In genomic region chr17:27626681-27627080, GRCm38 (mm10) we compare ENCODE assay signal across 11 mouse cellular contexts. TPM values are rescaled to one million over a fixed set of nuclear protein-coding genes. Genes with fewer than 3 reads are reported as not detected.
DNase-seq lines count a peak whose midpoint lies in the region; ATAC-seq lines count a peak whose summit lies in the region.
"Had no signal": no experiment of that assay in that cellular context is flagged by ENCODE, and none has a peak within 500 bp of the region (broad histone marks: within the 10 kb centered on the region; RNA-seq: fewer than 3 reads in every experiment).

No protein-coding gene starts in this region.

- H3K27ac ChIP-seq in neural tube, embryonic 11.5 days (ENCODE audit: low read depth, low read length) = no peak overlapping the region
- peak overlapping the region; percentile 10; the same call in 1 of the 2 replicates for H3K27ac ChIP-seq in midbrain, embryonic 11.5 days (ENCODE audit: low read depth, low read length)
- H3K27ac ChIP-seq in kidney, embryonic 16.5 days (ENCODE audit: low read length) = no peak overlapping the region

- peak; percentile 48 for DNase-seq in cerebellum, adult 11-12 months
- no peak for DNase-seq in cerebellum, adult 9-11 months
- peak; percentile 31 for DNase-seq in neural tube, embryonic 11.5 days (ENCODE audit: low spot score)
- no peak for DNase-seq in neural tube, embryonic 10.5 days (ENCODE audit: extremely low spot score, low spot score)
- peak; percentile 89 for DNase-seq in midbrain, embryonic 11.5 days (ENCODE audit: low spot score, missing footprints)
- no peak for DNase-seq in T-cell, adult 2 months (ENCODE audit: low spot score)
- no peak for DNase-seq in kidney, postnatal 10 days
- DNase-seq: lung, adult 2 months had no signal

- H3K9ac ChIP-seq in neural tube, embryonic 11.5 days (ENCODE audit: low read length) = no peak overlapping the region
- no peak overlapping the region for H3K9ac ChIP-seq in midbrain, embryonic 11.5 days (ENCODE audit: low read length)
- no peak overlapping the region for H3K9ac ChIP-seq in kidney, embryonic 16.5 days (replicated peaks; ENCODE audit: low read length)
- H3K9ac ChIP-seq: stomach, embryonic 15.5 days had no signal

- ATAC-seq in neural tube, embryonic 11.5 days (ENCODE audit: insufficient read depth, low FRiP score, low TSS enrichment) = peak; percentile 21; the same call in 1 of the 2 replicates
- no peak for ATAC-seq in midbrain, embryonic 11.5 days (ENCODE audit: low FRiP score)
- ATAC-seq in kidney, embryonic 16.5 days (ENCODE audit: low FRiP score, low TSS enrichment) = no peak

- no peak overlapping the region for H3K4me2 ChIP-seq in neural tube, embryonic 11.5 days (ENCODE audit: low read depth)
- H3K4me2 ChIP-seq in midbrain, embryonic 11.5 days = no peak overlapping the region
- no peak overlapping the region for H3K4me2 ChIP-seq in kidney, embryonic 16.5 days (replicated peaks; ENCODE audit: low read depth, low read length)
- H3K4me2 ChIP-seq: stomach, embryonic 15.5 days had no signal

- H3K36me3 ChIP-seq in neural tube, embryonic 11.5 days (ENCODE audit: control insufficient read depth, insufficient read depth, low read length) = peaks cover 11% of the 10 kb centered on the region
- peaks cover 15% of the 10 kb centered on the region for H3K36me3 ChIP-seq in midbrain, embryonic 11.5 days (ENCODE audit: control insufficient read depth, insufficient read depth, low read length)
- H3K36me3 ChIP-seq in kidney, embryonic 16.5 days (ENCODE audit: insufficient read depth, low read length) = peaks cover 18% of the 10 kb centered on the region

- no peak overlapping the region for H3K4me3 ChIP-seq in neural tube, embryonic 11.5 days (ENCODE audit: low read depth, low read length)
- H3K4me3 ChIP-seq in midbrain, embryonic 11.5 days (ENCODE audit: low read depth, low read length) = no peak overlapping the region
- no peak overlapping the region for H3K4me3 ChIP-seq in kidney, embryonic 16.5 days (ENCODE audit: low read length)
- H3K4me3 ChIP-seq: myocyte; stomach, embryonic 15.5 days had no signal

- no peaks in the 10 kb centered on the region for H3K4me1 ChIP-seq in neural tube, embryonic 11.5 days (ENCODE audit: control insufficient read depth, insufficient read depth, low read length)
- peaks cover 12% of the 10 kb centered on the region for H3K4me1 ChIP-seq in midbrain, embryonic 11.5 days (ENCODE audit: control insufficient read depth, insufficient read depth, low read length)
- peaks cover 16% of the 10 kb centered on the region for H3K4me1 ChIP-seq in kidney, embryonic 16.5 days (ENCODE audit: insufficient read depth, low read length)

- H3K9me3 ChIP-seq in neural tube, embryonic 11.5 days (ENCODE audit: control insufficient read depth, low read length) = no peaks in the 10 kb centered on the region
- H3K9me3 ChIP-seq in midbrain, embryonic 11.5 days (ENCODE audit: control insufficient read depth, low read length) = no peaks in the 10 kb centered on the region
- H3K9me3 ChIP-seq in kidney, embryonic 16.5 days (ENCODE audit: low read length) = no peaks in the 10 kb centered on the region
- H3K9me3 ChIP-seq: stomach, embryonic 15.5 days had no signal

- WGBS in neural tube, embryonic 11.5 days = 9% methylated on average over 5 of the region's 5 CpGs
- 24% methylated on average over 5 of the region's 5 CpGs for WGBS in midbrain, embryonic 11.5 days
- WGBS in kidney, embryonic 16.5 days = 34% methylated on average over 5 of the region's 5 CpGs

- H3K27me3 ChIP-seq in neural tube, embryonic 11.5 days (ENCODE audit: control insufficient read depth, insufficient read depth, low read length) = no peaks in the 10 kb centered on the region
- no peaks in the 10 kb centered on the region for H3K27me3 ChIP-seq in midbrain, embryonic 11.5 days (ENCODE audit: control insufficient read depth, insufficient read depth, low read length)
- no peaks in the 10 kb centered on the region for H3K27me3 ChIP-seq in kidney, embryonic 16.5 days (ENCODE audit: insufficient read depth, low read length)
- H3K27me3 ChIP-seq: stomach, embryonic 15.5 days had no signal

RNA-seq across cellular contexts. Expression of gene Nudt3, which starts 3.4 kb away (rescaled TPM):
- 41.8 and 49.3 TPM in 2 replicates for polyA plus RNA-seq in neural tube, embryonic 11.5 days (2014; fragmentation: Nextera tagmentation; extraction: Ambion mirVana)
- 44.5 and 46.0 TPM in 2 replicates for polyA plus RNA-seq in midbrain, embryonic 11.5 days (2014; fragmentation: Nextera tagmentation; extraction: Ambion mirVana)
- polyA plus RNA-seq in kidney, embryonic 16.5 days (2015; fragmentation: Nextera tagmentation; extraction: Ambion mirVana) = 81.8 and 84.1 TPM in 2 replicates

RNA-seq across cellular contexts. Expression of gene RPS10-NUDT3, which starts 8.3 kb away (rescaled TPM):
- polyA plus RNA-seq in neural tube, embryonic 11.5 days (2014; fragmentation: Nextera tagmentation; extraction: Ambion mirVana) = not detected in 2 replicates
- not detected in 2 replicates for polyA plus RNA-seq in midbrain, embryonic 11.5 days (2014; fragmentation: Nextera tagmentation; extraction: Ambion mirVana)
- polyA plus RNA-seq in kidney, embryonic 16.5 days (2015; fragmentation: Nextera tagmentation; extraction: Ambion mirVana) = not detected in 2 replicates
- polyA plus RNA-seq: lung, adult 2 months; myocyte; stomach, embryonic 15.5 days had no signal

RNA-seq across cellular contexts. Expression of gene Rps10, which starts 9.8 kb away (rescaled TPM):
- 695 and 722 TPM in 2 replicates for polyA plus RNA-seq in neural tube, embryonic 11.5 days (2014; fragmentation: Nextera tagmentation; extraction: Ambion mirVana)
- 845 and 859 TPM in 2 replicates for polyA plus RNA-seq in midbrain, embryonic 11.5 days (2014; fragmentation: Nextera tagmentation; extraction: Ambion mirVana)
- 825 and 828 TPM in 2 replicates for polyA plus RNA-seq in kidney, embryonic 16.5 days (2015; fragmentation: Nextera tagmentation; extraction: Ambion mirVana)

RNA-seq across cellular contexts. Expression of gene Pacsin1, which starts 28.6 kb away (rescaled TPM):
- polyA plus RNA-seq in neural tube, embryonic 11.5 days (2014; fragmentation: Nextera tagmentation; extraction: Ambion mirVana) = 4.3 and 5.4 TPM in 2 replicates
- polyA plus RNA-seq in midbrain, embryonic 11.5 days (2014; fragmentation: Nextera tagmentation; extraction: Ambion mirVana) = 3.1 and 4.5 TPM in 2 replicates
- 1.4 and 1.7 TPM in 2 replicates for polyA plus RNA-seq in kidney, embryonic 16.5 days (2015; fragmentation: Nextera tagmentation; extraction: Ambion mirVana)

Comparison
In these comparisons a context has a peak if more than half of its experiments do, and no peak if none do; other contexts are left out.
1. DNase-seq: peak in cerebellum, adult 11-12 months (single experiment), neural tube, embryonic 11.5 days (single experiment) and midbrain, embryonic 11.5 days (single experiment); none in cerebellum, adult 9-11 months (single experiment), neural tube, embryonic 10.5 days (single experiment), T-cell, adult 2 months (single experiment) and kidney, postnatal 10 days (single experiment).